Mouse (Mus musculus) heart, adult 8-10 months (tissue): ENCODE results near the gene Zbed5. TPM values are rescaled to one million over a fixed set of nuclear protein-coding genes. Genes with fewer than 3 reads are reported as not detected.
"Not testable (repeated sequence)": the region's sequence is repeated elsewhere in the genome, so short reads cannot be mapped to it uniquely, and the experiment has no call there.

ENCODE experiments used
- DNase-seq: peaks from one replicate; pipeline ENCODE4 v3.0.0; 2022; ENCODE audit warnings: low spot score
- total RNA-seq, 4 experiments: library from RNA; stranded (reverse); gene quantifications; 2 replicates each; pipeline ENCODE4 v1.2.4; 2022

Gene Zbed5
- total RNA-seq, 4 experiments from 2014 or later: 0.19 to 0.47 (median 0.39) TPM

DNA sequence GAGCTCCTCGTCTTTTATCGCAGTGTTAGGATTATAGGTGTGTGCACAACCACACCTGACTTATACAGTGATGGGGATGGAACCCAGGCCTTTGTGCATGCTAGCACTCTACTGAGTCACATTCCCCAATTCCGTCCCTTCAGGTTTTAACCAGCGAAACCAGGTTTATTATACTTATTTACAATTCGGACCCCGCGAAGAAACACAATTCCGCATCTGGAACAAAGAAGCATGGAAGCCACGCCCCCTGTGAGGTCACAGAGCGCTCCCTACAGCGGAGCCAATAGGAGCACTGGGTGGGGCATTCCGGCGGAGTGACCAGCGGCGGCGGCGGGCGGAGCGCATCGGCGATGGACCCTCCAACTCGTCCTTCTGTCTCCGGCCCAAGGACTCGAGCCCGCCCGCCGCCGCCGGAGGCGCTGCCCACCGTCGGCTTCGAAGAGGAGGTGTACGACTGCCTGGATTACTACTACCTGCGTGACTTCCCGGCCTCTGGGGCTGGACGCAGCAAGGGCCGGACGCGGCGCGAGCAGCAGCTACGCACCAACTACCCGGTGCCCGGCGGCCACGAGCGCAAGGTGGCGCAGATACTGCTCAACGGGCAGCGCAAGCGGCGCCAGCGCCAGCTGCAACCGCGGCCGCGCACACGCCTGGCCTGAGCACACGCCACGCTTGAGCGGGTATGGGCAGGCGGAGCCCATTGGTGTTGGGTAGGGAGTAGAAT lies 12.9 kb downstream of the Zbed5 start, which contains the start of gene Nupr1l:
Gene Nupr1l (plus strand): TSS at position 299 of the 724 bp plus-strand sequence.
- peak; percentile 86 for DNase-seq

GRCm38 (mm10) chr5:129909147-129909546 lies 13.6 kb downstream of the Zbed5 start:
- DNase-seq: no peak

DNA sequence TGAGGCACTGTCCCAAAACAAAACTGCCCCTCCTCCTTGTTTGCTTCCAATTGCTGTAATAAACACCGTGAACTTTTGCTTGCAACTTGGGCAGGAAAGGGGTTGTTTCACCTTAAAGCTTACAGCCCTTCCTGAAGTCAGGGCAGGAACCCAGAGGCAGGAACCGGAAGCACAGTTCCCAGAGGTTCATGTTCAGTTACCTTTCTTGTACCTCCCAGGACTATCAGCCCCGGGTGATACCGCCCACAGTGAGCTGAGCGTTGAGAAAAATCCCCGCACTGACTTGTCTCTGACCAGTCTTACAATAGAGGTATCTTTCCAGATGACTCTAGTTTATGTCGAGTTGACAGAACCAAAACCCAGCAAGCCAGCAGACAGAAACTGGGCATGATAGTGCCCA lies 14.1 kb downstream of the Zbed5 start:
- no peak for DNase-seq

- no peak for DNase-seq
Measured at GRCm38 (mm10) chr5:129914024-129914423, 18.5 kb downstream of the Zbed5 start.

GRCm38 (mm10) chr5:129915491-129915890 lies 20.0 kb downstream of the Zbed5 start:
- DNase-seq: not testable (repeated sequence)

GRCm38 (mm10) chr5:129918065-129918651 lies 22.6 kb downstream of the Zbed5 start:
- DNase-seq: no peak

DNA sequence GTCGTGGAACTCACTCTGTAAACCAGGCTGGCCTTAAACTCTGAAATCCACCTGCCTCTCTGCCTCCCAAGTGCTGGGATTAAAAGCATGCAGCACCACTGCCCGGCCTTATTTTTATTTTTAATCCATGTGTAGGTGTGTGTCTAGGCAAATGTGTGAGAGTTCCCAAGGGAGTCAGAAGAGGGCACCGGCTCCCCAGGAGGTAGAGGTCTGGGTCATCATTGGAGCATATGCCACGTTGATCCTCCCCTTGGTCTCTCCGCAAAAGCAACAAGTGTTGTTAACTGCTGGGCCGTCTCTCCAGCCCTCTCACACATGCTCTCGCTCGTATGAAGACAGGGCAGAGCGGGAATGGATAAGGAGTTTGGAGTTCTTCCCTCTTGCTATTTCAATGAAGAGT lies 23.2 kb downstream of the Zbed5 start:
- DNase-seq: no peak

DNA sequence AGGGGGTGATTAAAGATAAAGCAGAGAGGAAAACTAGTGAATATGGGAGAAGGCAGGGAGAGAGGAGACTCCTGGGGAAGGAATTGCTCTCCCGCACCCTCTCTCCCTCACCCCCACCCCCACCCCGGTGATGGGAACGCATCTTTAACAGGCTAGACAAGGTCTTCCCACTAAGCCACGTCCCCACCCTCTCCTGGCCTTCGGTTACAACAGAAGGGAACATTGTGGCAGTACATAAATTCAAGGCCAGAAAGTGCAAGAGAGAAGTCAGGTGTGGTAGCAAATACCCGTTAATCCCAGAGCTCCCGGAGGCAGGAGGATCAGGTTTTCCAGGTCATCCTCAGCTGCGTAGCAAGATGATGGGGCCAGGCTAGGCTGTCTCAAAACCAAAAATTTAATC lies 23.8 kb downstream of the Zbed5 start:
- no peak for DNase-seq

DNA sequence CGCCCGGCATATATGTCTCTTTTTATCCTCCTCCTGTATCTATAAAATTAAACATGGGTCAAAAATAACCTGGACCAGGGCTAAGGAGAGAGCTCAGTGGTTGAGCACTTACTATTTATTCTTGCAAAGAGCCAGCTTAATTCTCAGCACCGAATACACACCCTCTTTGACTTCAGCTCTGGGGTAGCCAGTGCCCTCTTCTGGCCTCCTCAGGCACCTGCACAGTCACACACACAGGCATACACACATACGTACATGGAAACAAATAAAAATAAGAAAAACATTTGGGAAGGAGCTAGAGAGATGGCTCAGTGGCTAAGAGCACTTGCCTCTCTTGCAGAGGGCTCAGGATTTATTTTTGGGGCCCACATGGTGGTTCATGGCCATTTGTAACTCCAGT lies 26.4 kb downstream of the Zbed5 start:
- no peak for DNase-seq

DNA sequence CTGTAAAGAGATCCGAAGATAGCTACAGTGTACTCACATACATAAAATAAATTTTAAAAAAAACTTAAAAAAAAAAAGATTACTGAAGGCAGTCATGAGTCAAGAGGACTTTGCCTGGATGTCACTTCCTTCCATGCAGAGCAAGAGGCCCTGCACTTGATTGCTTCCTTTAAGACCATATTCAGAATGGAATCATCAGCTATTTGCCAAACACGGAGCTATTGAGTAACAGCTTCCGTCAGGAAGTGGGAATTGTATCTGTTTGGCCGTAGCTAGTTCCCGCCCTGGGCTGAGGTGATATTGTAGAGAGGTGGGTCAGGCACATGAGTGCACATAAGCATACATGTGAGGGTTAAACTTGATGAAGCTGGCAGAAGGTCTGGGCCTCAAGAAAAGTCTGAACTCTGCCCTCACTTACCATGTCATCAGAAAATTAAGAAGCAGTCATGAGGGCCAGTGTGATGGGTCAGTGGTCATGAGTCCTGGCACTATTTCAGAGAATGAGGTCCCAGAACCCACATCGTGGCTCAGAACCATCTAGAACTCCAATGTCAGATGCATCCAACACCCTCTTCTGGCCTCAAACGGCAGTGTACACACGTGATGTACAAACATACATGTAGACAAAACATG lies 29.4 kb downstream of the Zbed5 start:
- DNase-seq: no peak

DNA sequence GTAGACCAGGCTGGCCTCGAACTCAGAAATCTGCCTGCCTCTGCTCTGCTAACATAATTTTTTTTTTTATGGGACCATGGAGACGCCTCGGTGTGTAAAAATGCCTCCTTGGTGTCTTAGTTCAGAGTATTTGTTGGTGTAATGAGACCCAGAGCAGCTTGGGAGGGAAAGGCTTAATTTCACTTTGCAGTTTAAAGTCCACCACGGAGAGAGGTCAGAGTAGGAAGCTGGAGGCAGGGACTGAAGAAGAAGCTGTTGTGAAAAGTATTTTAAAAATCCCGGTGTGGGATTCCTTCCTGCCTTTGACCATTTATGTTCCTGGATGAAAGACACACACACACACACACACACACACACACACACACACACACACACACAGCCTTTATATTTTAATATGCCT lies 30.4 kb downstream of the Zbed5 start:
- DNase-seq: no peak

DNA sequence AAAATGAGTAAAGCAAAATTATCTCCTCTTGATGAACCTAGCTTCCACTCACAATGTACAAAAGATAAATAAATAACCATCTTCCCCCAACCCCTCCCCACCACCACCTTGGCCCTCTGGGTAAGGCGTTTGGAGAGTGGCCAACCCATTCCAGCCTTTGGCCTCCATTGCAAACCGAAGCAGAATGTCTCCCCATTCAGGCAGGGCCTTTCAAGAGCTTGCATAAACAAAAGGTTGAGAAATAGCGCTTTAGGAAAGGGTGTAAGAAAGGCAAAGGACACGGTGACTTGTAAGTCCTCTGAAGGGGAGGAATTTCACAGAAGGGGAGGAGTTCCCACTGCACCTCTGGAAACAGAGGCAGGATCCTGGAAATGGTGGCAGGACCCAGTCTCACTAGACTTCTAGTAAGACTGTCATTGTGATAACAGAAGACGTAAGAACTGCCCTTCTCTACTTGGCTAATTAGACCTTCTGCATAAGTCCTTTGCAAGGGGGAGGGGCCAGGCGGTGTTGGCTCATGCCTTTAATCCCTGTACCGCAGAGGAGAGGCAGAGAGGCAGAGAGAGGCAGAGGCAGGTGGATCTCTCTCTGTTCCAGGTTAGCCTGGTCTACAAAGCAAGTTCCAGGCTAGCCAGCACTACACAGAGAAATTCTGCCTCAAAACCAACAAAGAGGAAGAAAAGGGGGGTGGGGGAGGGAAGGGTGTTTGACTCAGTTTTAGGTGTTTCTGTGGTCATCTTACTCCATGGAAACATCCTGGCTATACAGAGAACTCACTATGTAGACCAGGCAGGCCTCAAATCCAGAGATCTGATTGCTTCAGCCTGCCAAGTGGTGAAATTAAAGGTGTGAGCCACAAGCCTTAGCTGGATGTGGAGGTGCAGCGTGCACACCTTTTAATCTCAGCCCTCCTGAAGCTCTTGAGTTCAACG lies 34.7 kb downstream of the Zbed5 start:
- DNase-seq: no peak

DNA sequence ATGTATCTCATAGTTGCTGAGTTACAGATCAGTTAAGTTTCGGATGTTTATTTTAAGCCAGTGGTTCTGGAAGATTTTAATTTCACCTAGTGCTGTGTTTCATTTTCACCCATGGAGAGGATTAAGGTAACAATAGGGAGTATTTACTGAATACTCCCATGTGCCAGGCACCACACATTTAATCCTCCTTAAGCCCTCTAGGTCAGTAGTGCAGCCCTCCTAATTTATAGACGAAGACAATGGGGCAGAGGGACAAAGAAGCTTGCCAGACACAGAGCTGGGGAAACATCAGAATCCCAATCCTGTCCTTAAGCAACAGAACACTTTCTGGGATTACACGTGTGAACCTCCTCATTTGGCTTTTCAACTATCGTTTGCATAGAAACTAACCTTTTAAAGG lies 41.4 kb downstream of the Zbed5 start:
- DNase-seq: no peak

DNA sequence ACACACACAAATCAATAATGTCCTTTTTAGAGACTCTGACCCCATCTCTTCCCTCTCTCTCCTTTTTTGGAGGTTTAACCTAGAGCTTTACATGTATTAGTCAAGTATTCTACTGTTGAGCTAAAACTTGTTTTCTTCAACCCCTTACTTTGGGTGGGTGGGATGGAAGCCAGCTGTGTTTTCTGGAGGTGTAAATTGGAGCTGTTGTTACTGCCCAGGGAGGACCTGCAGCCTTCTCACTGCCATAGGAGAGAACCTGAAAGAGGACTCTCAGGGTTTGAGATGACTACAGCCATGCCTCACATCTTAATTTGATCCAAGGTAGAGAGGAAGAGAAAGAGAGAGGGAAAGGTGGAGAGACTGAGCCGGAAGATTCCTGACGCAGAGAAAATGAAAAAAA lies 44.8 kb downstream of the Zbed5 start:
- no peak for DNase-seq

GRCm38 (mm10) chr5:129940736-129941494 lies 45.4 kb downstream of the Zbed5 start:
- no peak for DNase-seq

GRCm38 (mm10) chr5:129941495-129942045 lies 46.0 kb downstream of the Zbed5 start, which contains the start of gene Vkorc1l1:
Vkorc1l1 (plus strand) TSS chr5:129941970.
- peak; percentile 98 for DNase-seq

DNA sequence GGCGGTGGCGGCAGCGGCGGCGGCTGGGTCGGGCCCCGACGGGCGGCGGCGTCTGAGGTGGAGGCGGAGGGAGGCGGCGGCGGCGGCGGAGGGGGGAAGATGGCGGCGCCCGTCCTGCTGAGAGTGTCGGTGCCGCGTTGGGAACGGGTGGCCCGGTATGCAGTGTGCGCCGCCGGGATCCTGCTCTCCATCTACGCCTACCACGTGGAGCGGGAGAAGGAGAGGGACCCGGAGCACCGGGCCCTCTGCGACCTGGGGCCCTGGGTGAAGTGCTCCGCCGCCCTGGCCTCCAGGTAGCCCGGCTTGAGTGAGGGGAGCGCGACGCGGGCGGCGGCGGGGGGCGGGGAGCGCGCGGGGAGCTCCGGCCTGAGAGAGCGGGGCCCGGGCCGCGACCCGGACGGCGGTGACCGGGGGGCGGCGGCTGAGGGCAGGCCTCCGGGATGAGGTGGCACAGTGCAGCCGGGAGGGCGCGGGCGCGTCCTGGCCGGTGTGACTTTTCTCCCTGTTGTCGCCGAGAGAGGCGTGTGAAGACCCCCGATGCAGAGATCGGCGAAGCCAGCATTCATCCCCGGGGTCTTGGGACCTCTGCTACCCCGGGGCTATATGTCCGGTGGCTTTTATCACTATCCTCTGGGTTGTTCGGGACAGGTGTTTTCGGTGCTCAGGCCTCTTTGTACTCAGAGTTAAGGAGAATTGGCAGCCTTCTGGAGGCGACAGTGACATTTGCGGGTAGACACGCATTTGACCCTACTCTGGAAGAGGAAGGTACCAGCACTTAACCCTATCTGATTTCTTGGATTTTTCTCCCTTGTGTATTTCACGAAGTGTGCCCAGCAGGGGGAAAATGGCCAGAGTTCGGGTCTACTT lies 46.8 kb downstream of the Zbed5 start:
- peak; percentile 13 for DNase-seq

DNA sequence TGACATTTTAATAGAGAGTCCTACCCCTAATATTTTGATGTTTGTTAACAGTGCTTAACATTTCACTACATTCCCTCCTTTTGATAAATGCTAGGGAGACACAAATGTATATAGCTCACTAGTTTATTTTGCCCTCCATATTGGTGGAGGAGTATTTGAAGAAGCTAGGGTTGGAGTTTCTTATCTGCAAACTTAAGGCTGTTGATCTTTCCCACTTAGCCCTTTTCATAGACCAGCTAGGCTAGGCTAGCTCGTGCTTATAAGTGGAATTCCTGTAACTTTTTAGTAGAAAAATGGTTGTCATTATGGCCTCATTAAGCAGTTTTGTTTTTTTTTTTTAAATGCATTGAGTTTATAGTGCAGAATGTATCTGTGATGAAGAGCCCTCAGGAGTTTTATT lies 47.9 kb downstream of the Zbed5 start:
- DNase-seq: no peak

DNA sequence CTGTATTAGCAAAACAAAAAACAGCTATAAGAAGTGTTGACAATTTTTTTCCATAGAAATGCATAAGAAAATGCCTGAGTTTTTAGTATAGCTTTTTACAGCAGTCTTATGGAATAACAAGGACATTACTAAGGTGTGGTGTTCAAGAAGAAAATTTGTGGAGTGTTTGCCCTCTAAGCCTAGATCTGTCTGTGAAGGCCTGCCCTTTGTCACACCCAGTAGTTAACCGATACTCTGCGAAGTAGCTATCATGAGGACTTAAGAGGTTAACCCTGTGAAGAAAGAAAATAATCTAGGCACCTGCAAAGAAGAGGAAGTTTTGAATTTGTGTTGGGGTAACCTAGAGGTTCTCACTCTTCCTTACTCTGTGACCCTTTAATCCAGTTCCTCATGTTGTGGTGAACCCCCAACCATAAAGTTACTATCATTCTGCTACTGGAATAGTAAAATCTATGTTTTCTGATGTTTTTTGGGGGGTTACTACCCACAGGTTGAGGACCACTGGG lies 52.1 kb downstream of the Zbed5 start:
- no peak for DNase-seq

DNA sequence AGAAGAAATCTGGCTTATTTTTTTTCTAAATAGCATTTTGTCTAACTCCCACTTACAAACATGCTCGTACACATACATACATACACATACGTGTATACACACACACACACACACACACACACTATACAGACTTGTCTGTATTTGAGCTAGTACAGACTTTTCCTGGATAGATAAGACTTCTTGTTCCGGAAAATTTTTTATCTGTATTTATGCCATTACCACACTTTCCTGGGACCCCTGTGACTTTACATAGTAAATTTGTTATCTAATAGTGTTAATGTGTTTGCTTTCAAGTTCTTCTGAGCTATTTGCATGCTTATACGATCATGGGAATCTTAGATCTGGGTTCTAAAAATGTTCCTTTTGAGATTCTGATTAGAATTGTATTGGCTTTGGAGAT lies 56.6 kb downstream of the Zbed5 start:
- no peak for DNase-seq
